ENCODE assay signal across 8 mouse cellular contexts in genomic region chr5:135690401-135690800, GRCm38 (mm10). TPM values are rescaled to one million over a fixed set of nuclear protein-coding genes. Genes with fewer than 3 reads are reported as not detected.
DNase-seq lines count a peak whose midpoint lies in the region; ATAC-seq and TF ChIP-seq lines count a peak whose summit lies in the region.

No protein-coding gene starts in this region.

- H3K4me3 ChIP-seq in heart, embryonic 15.5 days = peak overlapping the region; percentile 85
- peak overlapping the region; percentile 95 for H3K4me3 ChIP-seq in cortical plate, adult 2 months (ENCODE audit: insufficient read depth, low read length)
- peak overlapping the region; percentile 83 for H3K4me3 ChIP-seq in hindbrain, embryonic 13.5 days
- H3K4me3 ChIP-seq in midbrain, embryonic 10.5 days = peak overlapping the region; percentile 80

- no peaks in the 10 kb centered on the region for H3K9me3 ChIP-seq in heart, embryonic 15.5 days (replicated peaks)
- H3K9me3 ChIP-seq in hindbrain, embryonic 13.5 days = no peaks in the 10 kb centered on the region
- no peaks in the 10 kb centered on the region for H3K9me3 ChIP-seq in midbrain, embryonic 10.5 days (replicated peaks)

- H3K36me3 ChIP-seq in heart, embryonic 15.5 days = no peaks in the 10 kb centered on the region
- H3K36me3 ChIP-seq in hindbrain, embryonic 13.5 days = no peaks in the 10 kb centered on the region; the same call in 1 of the 2 replicates
- H3K36me3 ChIP-seq in midbrain, embryonic 10.5 days = 0 out of 2 replicates have a peak, but pooled peaks cover 3% of the 10 kb centered on the region

- H3K27me3 ChIP-seq in heart, embryonic 15.5 days = no peaks in the 10 kb centered on the region
- H3K27me3 ChIP-seq in hindbrain, embryonic 13.5 days = no peaks in the 10 kb centered on the region
- no peaks in the 10 kb centered on the region for H3K27me3 ChIP-seq in midbrain, embryonic 10.5 days (ENCODE audit: low read depth, poor library complexity, severe bottlenecking)

- H3K27ac ChIP-seq in heart, embryonic 15.5 days = no peak overlapping the region
- no peak overlapping the region for H3K27ac ChIP-seq in cortical plate, adult 2 months (ENCODE audit: insufficient read depth, low read length)
- no peak overlapping the region for H3K27ac ChIP-seq in hindbrain, embryonic 13.5 days
- no peak overlapping the region for H3K27ac ChIP-seq in midbrain, embryonic 10.5 days (replicated peaks)

- no peak for ATAC-seq in heart, embryonic 15.5 days (replicated peaks; ENCODE audit: insufficient number of reproducible peaks, insufficient read depth, low FRiP score, low read depth)
- no peak for ATAC-seq in hindbrain, embryonic 13.5 days (ENCODE audit: low FRiP score)

- H3K9ac ChIP-seq in heart, embryonic 15.5 days = peak overlapping the region; percentile 83; the same call in 1 of the 2 replicates
- H3K9ac ChIP-seq in hindbrain, embryonic 13.5 days = no peak overlapping the region

- H3K4me2 ChIP-seq in heart, embryonic 15.5 days = peak overlapping the region; percentile 91
- peak overlapping the region; percentile 96 for H3K4me2 ChIP-seq in hindbrain, embryonic 13.5 days

- no peak for TF ChIP-seq CTCF in cortical plate, adult 2 months (IDR thresholded peaks at IDR 0.05; ENCODE audit: extremely low read depth, insufficient read depth, low read length)

- intact Hi-C loops in heart, postnatal 25 days (cut with DNase I) = loop anchor here (5.0 kb wide), 1 partner anchor 503 kb away; the partner anchor contains the start of gene Baz1b

- peaks cover 29% of the 10 kb centered on the region for H3K4me1 ChIP-seq in heart, embryonic 15.5 days (replicated peaks)
- peaks cover 4% of the 10 kb centered on the region for H3K4me1 ChIP-seq in cortical plate, adult 2 months (ENCODE audit: control insufficient read depth, insufficient read depth, low read length)
- H3K4me1 ChIP-seq in hindbrain, embryonic 13.5 days (replicated peaks) = peaks cover 36% of the 10 kb centered on the region
- H3K4me1 ChIP-seq in midbrain, embryonic 10.5 days = peaks cover 24% of the 10 kb centered on the region

- DNase-seq in heart, postnatal 25 days (ENCODE audit: low spot score) = no peak
- DNase-seq in midbrain, embryonic 10.5 days (ENCODE audit: low spot score) = no peak
- no peak for DNase-seq in B cell, adult 2 months
- DNase-seq in urinary bladder, postnatal 14 days (ENCODE audit: low spot score) = no peak
- no peak for DNase-seq in right cerebral cortex, postnatal 25 days

- 85% methylated on average over 5 of the region's 5 CpGs for WGBS in heart, embryonic 15.5 days
- WGBS in hindbrain, embryonic 13.5 days = 83% methylated on average over 5 of the region's 5 CpGs
- WGBS in midbrain, embryonic 10.5 days = 89% methylated on average over 5 of the region's 5 CpGs

- TF ChIP-seq POLR2A in cortical plate, adult 2 months (IDR thresholded peaks at IDR 0.05; ENCODE audit: extremely low read depth, insufficient read depth, low read length) = no peak

RNA-seq across cellular contexts. Expression of gene Por, which starts 20.6 kb away (rescaled TPM):
- polyA plus RNA-seq in heart, embryonic 15.5 days (2015; fragmentation: Nextera tagmentation; extraction: Ambion mirVana) = 45.0 and 57.2 TPM in 2 replicates
- 10 to 100 TPM; 50.7 to 65.8 TPM for total RNA-seq in heart, postnatal 25 days (2021)
- polyA plus RNA-seq in cortical plate, adult 2 months (2012; rRNA removed) = 92.8 and 98.0 TPM in 2 replicates
- 107 TPM in 2 replicates for polyA plus RNA-seq in hindbrain, embryonic 13.5 days (2015; fragmentation: Nextera tagmentation; extraction: Ambion mirVana)
- polyA plus RNA-seq in midbrain, embryonic 10.5 days (2016; fragmentation: Nextera tagmentation; extraction: Ambion mirVana) = 114 and 145 TPM in 2 replicates

RNA-seq across cellular contexts. Expression of gene Tmem120a, which starts 53.8 kb away (rescaled TPM):
- 32.9 and 37.1 TPM in 2 replicates for polyA plus RNA-seq in heart, embryonic 15.5 days (2015; fragmentation: Nextera tagmentation; extraction: Ambion mirVana)
- 10 to 100 TPM; 11.8 to 13.3 TPM for total RNA-seq in heart, postnatal 25 days (2021)
- polyA plus RNA-seq in cortical plate, adult 2 months (2012; rRNA removed) = 14.4 and 15.4 TPM in 2 replicates
- polyA plus RNA-seq in hindbrain, embryonic 13.5 days (2015; fragmentation: Nextera tagmentation; extraction: Ambion mirVana) = 80.6 and 80.8 TPM in 2 replicates
- 64.1 and 65.9 TPM in 2 replicates for polyA plus RNA-seq in midbrain, embryonic 10.5 days (2016; fragmentation: Nextera tagmentation; extraction: Ambion mirVana)

RNA-seq across cellular contexts. Expression of gene Rhbdd2, which starts 58.0 kb away (rescaled TPM):
- polyA plus RNA-seq in heart, embryonic 15.5 days (2015; fragmentation: Nextera tagmentation; extraction: Ambion mirVana) = 27.8 and 32.7 TPM in 2 replicates
- total RNA-seq in heart, postnatal 25 days (2021) = 10 to 100 TPM; 15.5 to 17.2 TPM
- 83.9 and 84.9 TPM in 2 replicates for polyA plus RNA-seq in cortical plate, adult 2 months (2012; rRNA removed)
- polyA plus RNA-seq in hindbrain, embryonic 13.5 days (2015; fragmentation: Nextera tagmentation; extraction: Ambion mirVana) = 85.3 and 89.3 TPM in 2 replicates
- 61.9 and 65.4 TPM in 2 replicates for polyA plus RNA-seq in midbrain, embryonic 10.5 days (2016; fragmentation: Nextera tagmentation; extraction: Ambion mirVana)
